Mouse (Mus musculus) small intestine, adult 2 months (tissue): ENCODE results near the gene Gpm6a. TPM values are rescaled to one million over a fixed set of nuclear protein-coding genes. Genes with fewer than 3 reads are reported as not detected.

Experiments used
- H3K27ac ChIP-seq: fragments of 200-500 bp; 2 replicates; pipeline ENCODE4 v1.5.1; 2012; ENCODE audit warnings: low read depth, low read length, control low read depth, inconsistent platforms; ENCODE audit not compliant: insufficient read depth
- H3K27me3 ChIP-seq: fragments of 200-500 bp; 2 replicates; pipeline ENCODE4 v1.6.1; 2012; ENCODE audit warnings: mild to moderate bottlenecking, moderate library complexity, low read length, inconsistent platforms; ENCODE audit not compliant: control insufficient read depth, insufficient read depth
- H3K36me3 ChIP-seq: fragments of 200-500 bp; 2 replicates; pipeline ENCODE4 v1.6.1; 2012; ENCODE audit warnings: mild to moderate bottlenecking, low read length, control low read depth, inconsistent platforms; ENCODE audit not compliant: control insufficient read depth, insufficient read depth
- H3K4me1 ChIP-seq: fragments of 200-500 bp; 2 replicates; pipeline ENCODE4 v1.6.1; 2012; ENCODE audit warnings: low read length, inconsistent platforms, mixed read lengths; ENCODE audit not compliant: control insufficient read depth, insufficient read depth, insufficient read length
- H3K4me3 ChIP-seq: fragments of 200-500 bp; 2 replicates; pipeline ENCODE4 v1.5.1; 2012; ENCODE audit warnings: low read depth, mild to moderate bottlenecking, control low read depth, inconsistent platforms, low read length, moderate library complexity
- CTCF ChIP-seq: fragments of 200-500 bp; IDR thresholded peaks from 2 replicates; pipeline ENCODE4 v1.5.1; 2012; ENCODE audit warnings: low read depth, mild to moderate bottlenecking, control low read depth, inconsistent platforms, low read length, moderate library complexity, mixed read lengths; ENCODE audit not compliant: insufficient replicate concordance, insufficient read length; ENCODE audit errors: extremely low read depth
- POLR2A ChIP-seq: fragments of 200-500 bp; IDR thresholded peaks from 2 replicates; pipeline ENCODE4 v1.6.1; 2012; ENCODE audit warnings: low read depth, mild to moderate bottlenecking, control low read depth, inconsistent platforms, low read length, moderate library complexity
- WGBS: fragments of 180-500 bp; shearing (Covaris S2); methylation state at CpG from one replicate; pipeline ENCODE4 v1.1.7; 2018; 5-methylcytosine and 5-hydroxymethylcytosine counted together
- polyA plus RNA-seq: library from polyadenylated mRNA; depleted of rRNA; stranded (reverse); fragments of >200 nt; gene quantifications from 2 replicates; pipeline ENCODE4 v1.2.3, GENCODE M21; 2012

Gpm6a gene
- polyA plus RNA-seq, 1 experiment = 0.04 TPM

DNA sequence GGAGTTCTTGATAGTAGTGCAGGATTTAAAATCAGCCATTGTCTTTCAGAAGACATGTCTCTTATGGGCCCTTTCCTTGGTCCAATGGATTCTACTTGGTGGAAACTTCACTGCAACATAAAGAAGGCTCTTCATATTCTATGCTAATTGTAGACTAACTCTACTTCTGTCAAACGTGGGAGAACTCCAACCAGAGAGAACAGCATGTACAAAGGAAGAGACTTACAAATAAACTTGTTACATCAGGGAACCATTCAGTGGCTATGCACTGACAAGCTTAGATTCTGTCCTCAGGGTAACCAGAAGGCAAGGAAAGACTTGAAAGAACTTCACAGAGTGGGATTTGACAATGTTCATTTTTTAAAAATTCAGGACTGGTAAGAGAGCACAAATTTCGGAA, 48.3 kb downstream of the Gpm6a start:
- Histone ChIP-seq H3K27me3 (no peaks in the 10 kb centered on the region), H3K36me3 (no peaks in the 10 kb centered on the region), H3K4me1 (no peaks in the 10 kb centered on the region), H3K27ac (no peak overlapping the region), H3K4me3 (no peak overlapping the region)
- TF ChIP-seq CTCF (no peak), POLR2A (no peak)
- 44% methylated on average over 2 of the region's 2 CpGs for whole genome bisulfite sequencing

DNA sequence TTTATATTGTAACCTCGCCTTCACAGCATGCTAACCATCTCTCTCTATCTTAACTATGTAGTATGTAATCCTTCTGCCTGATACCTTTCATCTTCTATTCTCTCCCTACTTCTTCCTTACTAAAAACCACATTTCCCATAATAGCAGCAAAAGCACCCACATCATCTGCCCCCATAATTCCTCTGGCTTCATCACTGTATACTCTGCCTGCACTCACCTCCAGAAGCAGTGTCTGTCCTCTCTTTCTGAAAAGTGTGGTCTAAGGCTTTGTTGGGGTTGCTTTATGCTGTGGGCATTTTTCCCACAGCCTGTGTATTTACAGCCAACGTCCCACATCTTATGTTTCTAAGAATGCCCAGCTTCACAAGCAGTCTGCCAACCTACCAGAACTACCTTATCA, 57.6 kb downstream of the Gpm6a start:
- Histone ChIP-seq H3K27me3 (no peaks in the 10 kb centered on the region), H3K36me3 (no peaks in the 10 kb centered on the region), H3K4me1 (no peaks in the 10 kb centered on the region), H3K4me3 (no peak overlapping the region), H3K27ac (no peak overlapping the region)
- WGBS = 45% methylated on average over 2 of the region's 2 CpGs
- no peak for TF ChIP-seq CTCF
- TF ChIP-seq POLR2A = no peak

DNA sequence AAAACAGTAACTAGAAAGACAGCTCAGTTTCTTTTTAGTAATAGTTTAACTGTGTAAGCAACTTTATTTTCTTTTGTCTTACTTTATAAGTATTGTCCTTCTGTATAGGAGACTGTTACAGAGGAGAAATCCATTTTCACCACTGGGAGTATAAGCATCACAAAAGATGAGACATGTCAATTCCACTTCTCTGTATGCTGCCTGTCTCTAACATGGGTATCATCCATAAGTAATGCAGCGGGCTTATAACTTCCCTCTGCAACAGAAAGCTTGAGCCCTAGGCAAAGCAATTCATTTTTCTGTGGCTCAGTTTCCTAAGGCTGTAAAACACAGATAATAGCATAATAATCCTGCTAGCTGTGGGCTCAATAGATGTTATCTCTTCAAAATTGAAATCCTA, 62.4 kb downstream of the Gpm6a start:
- Histone ChIP-seq H3K36me3 (no peaks in the 10 kb centered on the region), H3K4me3 (no peak overlapping the region), H3K27me3 (no peaks in the 10 kb centered on the region), H3K4me1 (no peaks in the 10 kb centered on the region), H3K27ac (no peak overlapping the region)
- TF ChIP-seq POLR2A (no peak), CTCF (no peak)
- 56% methylated on average over 1 of the region's 1 CpGs for WGBS

DNA sequence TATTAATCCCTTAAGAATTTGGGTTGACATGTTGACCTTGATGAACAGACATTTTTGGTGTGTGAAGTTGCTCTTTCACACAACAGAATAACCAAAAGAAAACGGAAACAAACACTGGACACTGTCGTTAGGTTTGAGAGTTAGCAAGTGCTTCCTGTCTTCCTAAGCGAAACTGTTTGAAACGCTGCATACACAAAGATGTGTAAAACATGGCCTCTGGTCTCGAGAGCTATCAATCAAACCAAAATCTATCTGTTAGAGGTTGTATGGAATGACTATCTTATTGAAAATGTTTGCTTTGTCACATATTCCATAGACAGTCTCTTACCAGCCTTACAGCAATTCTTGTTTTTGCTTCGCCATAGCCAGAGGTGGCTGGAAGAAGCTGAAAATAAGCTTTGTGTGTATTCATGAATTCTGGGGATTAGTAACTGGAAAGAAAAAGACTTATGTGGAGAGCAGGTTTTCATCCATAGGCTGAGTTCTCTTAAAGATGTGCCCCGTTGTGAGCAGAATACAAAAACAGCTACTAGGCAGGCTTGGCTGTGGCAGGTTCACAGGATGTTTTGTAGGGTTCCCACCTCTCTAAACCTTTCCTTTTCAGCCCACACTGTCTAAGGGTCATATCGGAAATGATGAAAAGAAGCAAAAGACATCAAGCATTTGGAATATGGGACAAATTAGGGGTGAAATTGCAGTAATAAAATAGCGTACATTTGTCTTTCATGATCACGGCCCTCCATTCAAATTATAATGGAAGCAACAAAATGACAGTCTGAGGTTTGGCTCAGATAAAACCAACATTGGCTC, 71.4 kb downstream of the Gpm6a start:
- H3K4me1 ChIP-seq = no peaks in the 10 kb centered on the region
- H3K27me3 ChIP-seq = no peaks in the 10 kb centered on the region
- no peak overlapping the region for H3K4me3 ChIP-seq
- TF ChIP-seq POLR2A (no peak), CTCF (no peak)
- WGBS = 67% methylated on average over 10 of the region's 10 CpGs
- no peak overlapping the region for H3K27ac ChIP-seq
- no peaks in the 10 kb centered on the region for H3K36me3 ChIP-seq

DNA sequence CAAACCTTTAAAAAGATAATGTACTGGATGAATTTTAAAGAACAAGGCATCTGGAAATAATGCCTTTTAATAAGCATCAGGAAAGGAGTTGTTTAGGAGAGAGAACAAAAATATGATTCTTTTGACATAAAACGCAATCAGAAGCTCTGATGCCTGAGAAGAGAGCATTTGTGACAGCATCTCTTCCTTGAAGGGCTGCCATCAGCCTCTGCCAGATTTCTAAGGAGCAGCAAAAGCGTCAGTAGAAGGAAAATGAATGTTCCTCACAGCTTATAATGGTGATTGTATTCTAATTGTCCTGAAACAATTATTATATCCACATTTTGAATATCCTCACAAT, 72.0 kb downstream of the Gpm6a start:
- H3K27ac ChIP-seq = no peak overlapping the region
- WGBS = 66% methylated on average over 2 of the region's 2 CpGs
- no peak overlapping the region for H3K4me3 ChIP-seq
- TF ChIP-seq POLR2A (no peak), CTCF (no peak)
- no peaks in the 10 kb centered on the region for H3K4me1 ChIP-seq
- H3K27me3 ChIP-seq = no peaks in the 10 kb centered on the region
- H3K36me3 ChIP-seq = no peaks in the 10 kb centered on the region

DNA sequence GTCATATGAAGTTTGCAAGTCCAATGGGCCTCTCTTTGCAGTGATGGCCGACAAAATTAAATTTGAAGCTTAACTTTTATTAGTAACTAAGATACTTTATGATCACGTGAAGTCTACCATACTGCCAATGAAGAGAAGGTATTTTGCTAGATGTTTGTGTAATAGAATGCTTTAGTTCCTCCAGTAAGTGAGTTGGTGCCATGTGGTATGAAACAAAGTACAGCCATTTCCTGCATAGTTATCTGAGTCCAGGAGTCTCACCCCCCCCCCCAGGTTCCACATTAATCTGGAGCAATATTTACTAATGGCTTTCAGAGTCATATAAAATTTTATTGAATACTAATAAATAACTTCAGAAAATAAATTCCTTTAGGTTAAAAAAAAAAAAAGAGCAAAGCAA, 73.7 kb downstream of the Gpm6a start:
- Histone ChIP-seq H3K36me3 (no peaks in the 10 kb centered on the region), H3K27me3 (no peaks in the 10 kb centered on the region), H3K27ac (no peak overlapping the region), H3K4me3 (no peak overlapping the region), H3K4me1 (no peaks in the 10 kb centered on the region)
- no peak for TF ChIP-seq POLR2A
- TF ChIP-seq CTCF = no peak
- WGBS = 76% methylated on average over 2 of the region's 2 CpGs

DNA sequence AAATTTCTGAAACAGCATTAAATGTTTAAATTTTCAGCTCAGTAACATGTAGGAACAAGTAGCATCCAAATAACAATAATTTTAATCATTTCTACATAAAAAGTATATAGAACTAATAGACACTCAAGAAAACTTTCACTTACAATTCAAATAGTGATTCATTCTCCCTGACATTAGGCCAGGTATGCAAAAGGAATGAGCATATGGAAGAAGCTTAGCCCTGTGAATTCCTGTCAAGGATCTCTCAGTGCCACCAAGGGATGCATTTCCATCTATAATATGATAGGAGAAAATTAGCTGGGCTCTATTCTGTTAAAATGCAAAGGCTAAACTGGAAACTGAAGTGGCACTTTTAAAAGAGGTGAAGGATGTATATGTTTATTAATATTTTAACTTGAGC, 76.5 kb downstream of the Gpm6a start:
- no peak for TF ChIP-seq CTCF
- Histone ChIP-seq H3K4me3 (no peak overlapping the region), H3K4me1 (no peaks in the 10 kb centered on the region), H3K36me3 (no peaks in the 10 kb centered on the region), H3K27me3 (no peaks in the 10 kb centered on the region), H3K27ac (no peak overlapping the region)
